Mouse (Mus musculus) CH12.LX (cell line): ENCODE measurements around the gene Ring1. TPM values are rescaled to one million over a fixed set of nuclear protein-coding genes. Genes with fewer than 3 reads are reported as not detected.

Experiments
- DNase-seq: peaks from one replicate; pipeline ENCODE4 v3.0.0-alpha.2; 2013; ENCODE audit errors: extremely low read depth
- H3K27ac ChIP-seq: 2 replicates; pipeline ENCODE4 v1.5.1; 2012; ENCODE audit warnings: low read depth, mild to moderate bottlenecking, control low read depth, moderate library complexity; ENCODE audit not compliant: insufficient read depth
- H3K27me3 ChIP-seq: replicated peaks from 2 replicates; pipeline ENCODE3; 2012; ENCODE audit warnings: inconsistent platforms
- H3K36me3 ChIP-seq, 2 experiments: replicated peaks in 1 of 2; 2 replicates each; pipeline versions ENCODE3 to v1.6.1; 2012; ENCODE audit warnings: inconsistent platforms in 1 of 2, low read length in 1 of 2, mild to moderate bottlenecking in 1 of 2, mixed read lengths in 1 of 2, moderate library complexity in 1 of 2; ENCODE audit not compliant: control insufficient read depth in 1 of 2, insufficient read depth in 1 of 2
- H3K4me1 ChIP-seq, 2 experiments: 2 replicates each; pipeline ENCODE4 v1.6.1; 2012; ENCODE audit warnings: inconsistent platforms in 1 of 2, moderate library complexity in 1 of 2; ENCODE audit not compliant: insufficient read depth in 2 of 2, control insufficient read depth in 1 of 2
- H3K4me2 ChIP-seq: 2 replicates; pipeline ENCODE4 v1.6.1; 2012; ENCODE audit warnings: low read depth, mild to moderate bottlenecking, control low read depth; ENCODE audit not compliant: poor library complexity, insufficient read depth, severe bottlenecking
- H3K4me3 ChIP-seq, 3 experiments: fragments of 150-350 bp in 1 of 3; sonication (generic) in 1 of 3; replicated peaks in 1 of 3; 2 replicates each; pipeline versions ENCODE3 to v1.5.1; 2011 to 2012; ENCODE audit warnings: low read depth in 2 of 3, low read length in 2 of 3, mild to moderate bottlenecking in 2 of 3, moderate library complexity in 2 of 3, control low read depth in 1 of 3, improper control_type of control experiment in 1 of 3, inconsistent platforms in 1 of 3, mixed read lengths in 1 of 3; ENCODE audit not compliant: poor library complexity in 1 of 3
- H3K79me2 ChIP-seq: replicated peaks from 2 replicates; pipeline ENCODE4 v1.6.1; 2012; ENCODE audit warnings: mild to moderate bottlenecking, moderate library complexity; ENCODE audit not compliant: control insufficient read depth, poor library complexity, insufficient read depth, severe bottlenecking; ENCODE audit errors: extremely low read depth
- H3K9ac ChIP-seq: 2 replicates; pipeline ENCODE4 v1.6.1; 2012; ENCODE audit warnings: low read depth, mild to moderate bottlenecking, control low read depth, moderate library complexity; ENCODE audit not compliant: insufficient read depth
- H3K9me3 ChIP-seq: replicated peaks from 2 replicates; pipeline ENCODE3; 2012; ENCODE audit warnings: low read length, inconsistent platforms, mixed read lengths
- BHLHE40 ChIP-seq: IDR thresholded peaks from 2 replicates; pipeline ENCODE4 v1.6.1; 2011; ENCODE audit warnings: mild to moderate bottlenecking, low read depth, low read length, improper control_type of control experiment
- CHD1 ChIP-seq: IDR thresholded peaks from 2 replicates; pipeline ENCODE4 v1.6.1; 2012; ENCODE audit warnings: low read depth, low read length, improper control_type of control experiment, inconsistent platforms
- CHD2 ChIP-seq: IDR thresholded peaks from 2 replicates; pipeline ENCODE4 v1.6.1; 2011; ENCODE audit warnings: low read length, improper control_type of control experiment
- CTCF ChIP-seq, 2 experiments: IDR thresholded peaks in 1 of 2; conservative IDR thresholded peaks in 1 of 2; 2 replicates each; pipeline ENCODE4 v1.5.1; 2011 to 2012; ENCODE audit warnings: low read depth in 2 of 2, low read length in 2 of 2, improper control_type of control experiment in 1 of 2, inconsistent platforms in 1 of 2, mild to moderate bottlenecking in 1 of 2, moderate library complexity in 1 of 2
- E2F4 ChIP-seq: IDR thresholded peaks from 2 replicates; pipeline ENCODE4 v1.6.1; 2011; ENCODE audit warnings: low read depth, low read length, improper control_type of control experiment; ENCODE audit not compliant: insufficient replicate concordance
- ELF1 ChIP-seq: IDR thresholded peaks from 2 replicates; pipeline ENCODE4 v1.6.1; 2014; ENCODE audit warnings: low read depth, mild to moderate bottlenecking, inconsistent platforms, low read length, improper control_type of control experiment
- ETS1 ChIP-seq: conservative IDR thresholded peaks from 2 replicates; pipeline ENCODE4 v1.6.1; 2012; ENCODE audit warnings: low read depth, mild to moderate bottlenecking, inconsistent platforms, low read length, improper control_type of control experiment, moderate library complexity
- GABPA ChIP-seq: IDR thresholded peaks from 2 replicates; pipeline ENCODE4 v1.6.1; 2012; ENCODE audit warnings: low read depth, low read length, improper control_type of control experiment, inconsistent platforms; ENCODE audit not compliant: insufficient replicate concordance
- HCFC1 ChIP-seq: IDR thresholded peaks from 2 replicates; pipeline ENCODE4 v1.6.1; 2012; ENCODE audit warnings: low read depth, mild to moderate bottlenecking, inconsistent platforms, low read length, improper control_type of control experiment
- IRF4 ChIP-seq: IDR thresholded peaks from 2 replicates; pipeline ENCODE4 v1.6.1; 2014; ENCODE audit warnings: low read depth, mild to moderate bottlenecking, inconsistent platforms, low read length, improper control_type of control experiment
- JUN ChIP-seq: IDR thresholded peaks from 2 replicates; pipeline ENCODE4 v1.6.1; 2011; ENCODE audit warnings: low read depth, mild to moderate bottlenecking, low read length, improper control_type of control experiment, moderate library complexity; ENCODE audit not compliant: insufficient read depth
- JUND ChIP-seq: conservative IDR thresholded peaks from 2 replicates; pipeline ENCODE4 v1.6.1; 2011; ENCODE audit warnings: low read depth, low read length, improper control_type of control experiment
- KAT2A ChIP-seq: IDR thresholded peaks from 2 replicates; pipeline ENCODE4 v1.6.1; 2012; ENCODE audit warnings: low read length, improper control_type of control experiment, inconsistent platforms; ENCODE audit not compliant: insufficient replicate concordance
- MAFK ChIP-seq: IDR thresholded peaks from 2 replicates; pipeline ENCODE4 v1.6.1; 2011; ENCODE audit warnings: low read length, improper control_type of control experiment; ENCODE audit not compliant: insufficient replicate concordance
- MAX ChIP-seq: IDR thresholded peaks from 2 replicates; pipeline ENCODE4 v1.6.1; 2011; ENCODE audit warnings: low read length, improper control_type of control experiment
- MAZ ChIP-seq: IDR thresholded peaks from 2 replicates; pipeline ENCODE4 v1.6.1; 2012; ENCODE audit warnings: low read depth, mild to moderate bottlenecking, inconsistent platforms, low read length, improper control_type of control experiment, moderate library complexity
- MXI1 ChIP-seq: IDR thresholded peaks from 2 replicates; pipeline ENCODE4 v1.6.1; 2011; ENCODE audit warnings: mild to moderate bottlenecking, low read depth, low read length, improper control_type of control experiment
- MYC ChIP-seq: IDR thresholded peaks from 2 replicates; pipeline ENCODE4 v1.6.1; 2011; ENCODE audit warnings: low read depth, mild to moderate bottlenecking, improper control_type of control experiment, low read length
- NELFE ChIP-seq: IDR thresholded peaks from 2 replicates; pipeline ENCODE4 v1.6.1; 2011; ENCODE audit warnings: low read depth, low read length, improper control_type of control experiment
- NRF1 ChIP-seq: IDR thresholded peaks from 2 replicates; pipeline ENCODE4 v1.6.1; 2014; ENCODE audit warnings: low read depth, mild to moderate bottlenecking, inconsistent platforms, low read length, improper control_type of control experiment, moderate library complexity
- POLR2AphosphoS2 ChIP-seq: IDR thresholded peaks from 2 replicates; pipeline ENCODE4 v1.6.1; 2011; ENCODE audit warnings: low read depth, low read length, improper control_type of control experiment
- RCOR1 ChIP-seq: conservative IDR thresholded peaks from 2 replicates; pipeline ENCODE4 v1.6.1; 2012; ENCODE audit warnings: low read depth, mild to moderate bottlenecking, inconsistent platforms, low read length, improper control_type of control experiment
- SMC3 ChIP-seq: IDR thresholded peaks from 2 replicates; pipeline ENCODE4 v1.6.1; 2011; ENCODE audit warnings: low read depth, low read length, improper control_type of control experiment
- TBP ChIP-seq: conservative IDR thresholded peaks from 2 replicates; pipeline ENCODE4 v1.6.1; 2011; ENCODE audit warnings: low read depth, low read length, improper control_type of control experiment
- TCF12 ChIP-seq: IDR thresholded peaks from 2 replicates; pipeline ENCODE4 v1.6.1; 2014; ENCODE audit warnings: low read depth, mild to moderate bottlenecking, inconsistent platforms, low read length, improper control_type of control experiment
- UBTF ChIP-seq: IDR thresholded peaks from 2 replicates; pipeline ENCODE4 v1.6.1; 2012; ENCODE audit warnings: low read depth, mild to moderate bottlenecking, inconsistent platforms, low read length, improper control_type of control experiment, moderate library complexity
- USF1 ChIP-seq: IDR thresholded peaks from 2 replicates; pipeline ENCODE4 v1.6.1; 2014; ENCODE audit warnings: low read depth, mild to moderate bottlenecking, inconsistent platforms, low read length, improper control_type of control experiment
- USF2 ChIP-seq: conservative IDR thresholded peaks from 2 replicates; pipeline ENCODE4 v1.6.1; 2011; ENCODE audit warnings: low read depth, low read length, improper control_type of control experiment
- ZC3H11A ChIP-seq: IDR thresholded peaks from 2 replicates; pipeline ENCODE4 v1.6.1; 2012; ENCODE audit warnings: low read depth, mild to moderate bottlenecking, inconsistent platforms, low read length, improper control_type of control experiment
- ZKSCAN1 ChIP-seq: IDR thresholded peaks from 2 replicates; pipeline ENCODE4 v1.6.1; 2012; ENCODE audit warnings: low read depth, inconsistent platforms, low read length, improper control_type of control experiment, borderline replicate concordance
- ZMIZ1 ChIP-seq: IDR thresholded peaks from 2 replicates; pipeline ENCODE4 v1.6.1; 2012; ENCODE audit warnings: low read depth, mild to moderate bottlenecking, inconsistent platforms, low read length, improper control_type of control experiment
- dilution Hi-C: fragments of 300-500 bp; cut with MboI; formaldehyde crosslinking; loops from 2 replicates; pipeline ENCODE4 v1.14.3; 2020; ENCODE audit warnings: low sequenced_read_pairs; ENCODE audit not compliant: extremely low pct_unique_long_range_greater_than_20kb, extremely low pct_ligation_motif_present
- in situ Hi-C: fragments of 300-500 bp; cut with MboI; formaldehyde crosslinking; loops from 3 replicates; pipeline ENCODE4 v1.14.3; 2019; ENCODE audit warnings: low sequenced_read_pairs, low pct_ligation_motif_present, low pct_unique_long_range_greater_than_20kb, mixed read lengths
- polyA plus RNA-seq: library from polyadenylated mRNA; unstranded; fragments of >175 nt; gene quantifications from 2 replicates; pipeline ENCODE4 v1.2.1, GENCODE M21; 2012; ENCODE audit warnings: low read depth; ENCODE audit not compliant: insufficient read length
- total RNA-seq, 2 experiments: library from RNA; depleted of rRNA; stranded (reverse); fragments of 300-350 nt in 1 of 2; fragments of >200 nt in 1 of 2; gene quantifications; 2 replicates each; pipeline ENCODE4 v1.2.3; 2012 to 2014

Gene Ring1
- total and polyA plus RNA-seq, 3 experiments, result 11.9 to 18.0 (median 13.7) TPM

DNA sequence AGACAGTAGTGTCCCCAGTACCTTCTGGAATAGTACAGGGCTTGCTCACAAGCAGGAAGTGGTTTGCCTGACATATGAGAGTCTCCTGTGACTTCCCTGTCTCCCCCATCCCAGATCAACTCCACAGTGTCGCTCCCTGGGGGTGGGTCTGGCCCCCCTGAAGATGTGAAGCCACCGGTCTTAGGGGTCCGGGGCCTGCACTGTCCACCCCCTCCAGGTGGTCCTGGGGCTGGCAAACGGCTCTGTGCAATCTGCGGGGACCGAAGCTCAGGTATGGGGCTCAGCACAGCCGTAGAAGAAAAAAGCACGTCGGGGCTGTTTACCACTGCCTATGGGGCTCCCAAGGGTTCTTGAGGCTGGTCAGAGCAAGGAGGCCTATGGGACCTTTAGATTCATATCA lies 9.0 kb upstream of the Ring1 start:
- in situ Hi-C loops, result no loop called here

DNA sequence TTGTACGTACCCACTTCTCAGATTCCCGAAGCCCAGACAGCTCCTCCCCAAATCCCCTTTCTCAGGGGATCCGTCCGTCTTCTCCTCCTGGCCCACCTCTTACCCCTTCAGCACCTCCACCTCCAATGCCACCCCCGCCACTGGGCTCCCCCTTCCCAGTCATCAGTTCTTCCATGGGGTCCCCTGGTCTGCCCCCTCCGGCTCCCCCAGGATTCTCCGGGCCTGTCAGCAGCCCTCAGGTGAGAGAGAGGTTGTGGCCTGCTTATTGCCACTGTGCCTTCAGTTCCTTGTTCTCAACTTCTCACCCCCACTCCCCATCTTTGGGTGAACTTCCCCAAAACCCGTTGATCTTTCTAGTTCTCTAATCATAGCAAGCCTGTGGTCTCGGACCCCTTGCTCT lies 8.3 kb upstream of the Ring1 start:
- no peaks in the 10 kb centered on the region for H3K9me3 ChIP-seq
- dilution Hi-C loops, result no loop called here
- H3K36me3 ChIP-seq, result peaks cover 48 to 70% of the 10 kb centered on the region in 2 experiments
- DNase-seq, result peak; percentile 35
- H3K9ac ChIP-seq, result peak overlapping the region; percentile 96
- peak overlapping the region; percentile 89 to 96 (median 90) for H3K4me3 ChIP-seq
- in situ Hi-C loops, result no loop called here
- peak overlapping the region; percentile 67 for H3K4me2 ChIP-seq
- H3K27me3 ChIP-seq, result no peaks in the 10 kb centered on the region
- no peak overlapping the region; the same call in 1 of the 2 replicates for H3K27ac ChIP-seq
- H3K4me1 ChIP-seq, result peaks cover 21 to 45% of the 10 kb centered on the region in 2 experiments
- no peak for TF ChIP-seq NELFE
- no peak for TF ChIP-seq SMC3
- no peak for TF ChIP-seq CHD1
- TF ChIP-seq BHLHE40, result no peak
- no peak for TF ChIP-seq MAFK
- no peak for TF ChIP-seq ZMIZ1
- no peak for TF ChIP-seq MAX
- no peak for TF ChIP-seq ZC3H11A
- TF ChIP-seq TCF12, result no peak
- no peak for TF ChIP-seq ZKSCAN1
- no peak for TF ChIP-seq ETS1
- TF ChIP-seq NRF1, result no peak
- no peak for TF ChIP-seq CTCF (conservative IDR thresholded peaks at IDR 0.05 in 1 of 2, IDR thresholded peaks at IDR 0.05 in 1 of 2; ENCODE audit: low read depth in 2 of 2, low read length in 2 of 2)
- no peak for TF ChIP-seq JUN
- no peak for TF ChIP-seq UBTF
- no peak for TF ChIP-seq KAT2A
- no peak for TF ChIP-seq USF1
- no peak for TF ChIP-seq JUND
- TF ChIP-seq ELF1, result no peak
- peaks cover 32% of the 10 kb centered on the region for H3K79me2 ChIP-seq

More for the DNA sequence above, 9.0 kb upstream of the Ring1 start:
- peak overlapping the region; percentile 27; the same call in 1 of the 2 replicates for H3K27ac ChIP-seq
- dilution Hi-C loops, result no loop called here
- DNase-seq, result no peak
- H3K4me1 ChIP-seq, result peaks cover 18 to 39% of the 10 kb centered on the region in 2 experiments
- peak overlapping the region; percentile 89 to 96 (median 90) for H3K4me3 ChIP-seq
- peak overlapping the region; percentile 96 for H3K9ac ChIP-seq
- peak overlapping the region; percentile 67 for H3K4me2 ChIP-seq
- no peaks in the 10 kb centered on the region for H3K27me3 ChIP-seq
- TF ChIP-seq USF2 (no peak), GABPA (no peak), HCFC1 (no peak), CHD2 (no peak), UBTF (no peak), JUND (no peak), ZMIZ1 (no peak), E2F4 (no peak), ELF1 (no peak), BHLHE40 (no peak), RCOR1 (no peak), MAZ (no peak), POLR2AphosphoS2 (no peak), MXI1 (no peak), TCF12 (no peak), MYC (no peak), IRF4 (no peak), KAT2A (no peak), TBP (no peak)
- H3K9me3 ChIP-seq, result no peaks in the 10 kb centered on the region
- H3K36me3 ChIP-seq, result peaks cover 51 to 71% of the 10 kb centered on the region in 2 experiments
- H3K79me2 ChIP-seq, result peaks cover 32% of the 10 kb centered on the region
